Mouse (Mus musculus) stomach, postnatal 0 days (tissue): Measurements from ENCODE around the gene Nudt16l1. TPM values are rescaled to one million over a fixed set of nuclear protein-coding genes. Genes with fewer than 3 reads are reported as not detected.
A peak's percentile ranks its signal among the peaks of the same experiment; 100 is the strongest.

Experiments used
- ATAC-seq: fragments of 200-750 bp; cut with Nextera tagmentation; 2 replicates; pipeline ENCODE4 v1.8.0; 2017; ENCODE audit not compliant: low FRiP score, low TSS enrichment
- DNase-seq: peaks from one replicate; pipeline ENCODE4 v3.0.0-alpha.2; 2016; ENCODE audit warnings: low spot score
- H3K27ac ChIP-seq: fragments of 300-500 bp; sonication (generic); replicated peaks from 2 replicates; pipeline ENCODE4 v1.5.1; 2014; ENCODE audit warnings: mild to moderate bottlenecking, control low read depth
- H3K27me3 ChIP-seq: fragments of 300-500 bp; sonication (generic); 2 replicates; pipeline ENCODE4 v1.6.1; 2014; ENCODE audit warnings: low read length; ENCODE audit not compliant: control insufficient read depth, insufficient read depth
- H3K36me3 ChIP-seq: fragments of 300-500 bp; sonication (generic); 2 replicates; pipeline ENCODE4 v1.6.1; 2014; ENCODE audit warnings: low read length, mixed read lengths; ENCODE audit not compliant: control insufficient read depth, insufficient read depth
- H3K4me1 ChIP-seq: fragments of 300-500 bp; sonication (generic); replicated peaks from 2 replicates; pipeline ENCODE4 v1.6.1; 2014; ENCODE audit warnings: antibody characterized with exemption; ENCODE audit not compliant: control insufficient read depth, insufficient read depth
- H3K4me2 ChIP-seq: fragments of 300-500 bp; sonication (generic); replicated peaks from 2 replicates; pipeline ENCODE4 v1.6.1; 2014; ENCODE audit warnings: low read depth, mild to moderate bottlenecking, control low read depth, moderate library complexity
- H3K4me3 ChIP-seq: fragments of 300-500 bp; sonication (generic); 2 replicates; pipeline ENCODE4 v1.5.1; 2014; ENCODE audit warnings: low read depth, low read length, control low read depth
- H3K9ac ChIP-seq: fragments of 300-500 bp; sonication (generic); 2 replicates; pipeline ENCODE4 v1.6.1; 2014; ENCODE audit warnings: mild to moderate bottlenecking, low read length, control low read depth, mixed read lengths
- H3K9me3 ChIP-seq: fragments of 300-500 bp; sonication (generic); 2 replicates; pipeline ENCODE4 v1.6.1; 2016; ENCODE audit warnings: low read length; ENCODE audit not compliant: control insufficient read depth
- CTCF ChIP-seq: IDR thresholded peaks from 2 replicates; pipeline ENCODE4 v1.5.1; 2016; ENCODE audit warnings: antibody characterized with exemption, low read depth, mild to moderate bottlenecking, moderate library complexity
- EP300 ChIP-seq: optimal IDR thresholded peaks from 2 replicates; pipeline ENCODE3; 2016; ENCODE audit warnings: antibody characterized with exemption
- WGBS: fragments of 180-500 bp; shearing (Covaris S2); extraction: QIAGEN DNeasy Blood & Tissue Kit; methylation state at CpG from one replicate; pipeline ENCODE4 v1.1.7; 2014; 5-methylcytosine and 5-hydroxymethylcytosine counted together
- polyA plus RNA-seq: library from polyadenylated mRNA; unstranded; fragments of >200 nt; fragmentation: Nextera tagmentation; extraction: Ambion mirVana; gene quantifications from 2 replicates; pipeline ENCODE4 v1.2.1, GENCODE M21; 2015

Nudt16l1 gene
- polyA plus RNA-seq, 1 experiment from 2014 or later = 93.6 TPM

DNA sequence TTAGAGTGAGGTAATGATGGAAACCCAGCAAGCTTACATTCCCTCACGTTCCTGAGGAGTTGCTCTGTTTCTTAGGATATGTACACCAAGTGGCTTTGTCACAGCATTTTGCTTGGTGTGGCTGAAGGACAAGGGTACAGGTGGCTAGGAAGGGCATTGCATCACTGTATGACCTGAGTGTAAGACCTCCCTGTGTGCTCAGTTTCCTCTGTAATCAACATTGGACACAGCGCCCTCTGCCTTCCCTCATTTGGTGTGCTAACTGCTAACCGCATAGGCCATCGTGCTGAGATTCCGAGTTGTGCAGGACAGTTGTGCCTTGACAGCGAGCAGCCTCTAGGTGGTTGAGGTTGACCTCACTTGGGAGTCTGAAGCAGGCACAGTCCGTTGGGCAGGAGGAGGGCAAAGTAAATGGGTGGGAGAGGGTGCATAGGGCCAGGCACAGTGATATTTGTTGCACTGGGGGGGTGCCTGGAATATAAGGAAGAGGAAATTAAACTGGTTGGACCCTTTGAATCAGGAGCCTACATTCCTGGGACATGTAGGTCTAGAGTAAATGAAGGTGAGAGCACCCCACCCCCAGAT, 41.3 kb upstream of the Nudt16l1 start:
- H3K4me1 ChIP-seq = no peaks in the 10 kb centered on the region
- ATAC-seq (no peak; the same call in 1 of the 2 replicates), DNase-seq (no peak)
- no peaks in the 10 kb centered on the region for H3K9me3 ChIP-seq
- no peak overlapping the region for H3K9ac ChIP-seq
- no peaks in the 10 kb centered on the region for H3K36me3 ChIP-seq
- no peak overlapping the region for H3K27ac ChIP-seq
- WGBS = 66% methylated on average over 7 of the region's 7 CpGs
- H3K4me3 ChIP-seq = no peak overlapping the region
- no peak overlapping the region for H3K4me2 ChIP-seq
- H3K27me3 ChIP-seq = no peaks in the 10 kb centered on the region
- TF ChIP-seq CTCF (peak; percentile 37; the same call in 1 of the 2 replicates), EP300 (no peak)

DNA sequence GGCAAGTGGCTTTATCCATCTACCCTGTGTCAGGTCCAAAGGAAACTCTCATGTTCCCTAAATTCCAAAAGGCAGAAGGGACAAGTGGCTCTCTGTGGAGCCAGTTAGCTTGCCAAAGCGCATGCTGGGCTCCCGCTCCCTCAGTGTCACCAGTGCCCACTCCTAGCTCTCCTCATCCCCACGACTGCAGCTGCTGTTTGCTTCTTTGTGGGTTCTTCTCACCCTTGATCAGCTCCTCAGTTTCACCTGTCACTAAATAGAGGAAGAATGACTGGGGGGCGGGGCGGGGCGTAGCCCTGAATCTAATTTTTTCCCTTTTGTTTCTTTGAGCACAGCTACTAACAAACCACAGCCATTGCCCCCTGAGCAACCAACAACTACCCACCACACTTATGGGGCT, 39.7 kb upstream of the Nudt16l1 start:
- Histone ChIP-seq H3K4me3 (no peak overlapping the region), H3K27me3 (no peaks in the 10 kb centered on the region), H3K9me3 (no peaks in the 10 kb centered on the region), H3K4me2 (no peak overlapping the region), H3K9ac (no peak overlapping the region), H3K27ac (no peak overlapping the region), H3K36me3 (no peaks in the 10 kb centered on the region), H3K4me1 (no peaks in the 10 kb centered on the region)
- WGBS = 87% methylated on average over 6 of the region's 6 CpGs
- TF ChIP-seq EP300 (no peak), CTCF (no peak)
- DNase-seq (no peak), ATAC-seq (no peak)

DNA sequence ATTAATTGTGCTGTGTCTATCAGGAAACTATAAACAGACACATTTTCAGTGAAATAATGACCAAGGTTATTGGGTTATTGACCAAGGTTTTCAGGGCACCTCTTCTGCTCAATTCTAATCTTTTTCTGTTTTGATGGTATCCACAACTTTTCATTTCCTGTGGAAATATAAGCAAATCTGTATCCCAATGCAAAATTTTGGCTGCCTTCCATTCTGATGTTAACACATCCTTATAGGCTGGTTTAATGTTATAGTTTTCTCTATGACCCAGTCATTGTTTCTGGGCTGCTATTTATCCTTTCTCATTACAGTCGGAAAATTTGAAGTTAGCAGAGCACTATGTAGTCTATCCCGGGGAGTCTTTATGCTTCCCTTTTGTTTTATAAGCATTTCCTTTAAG, 38.9 kb upstream of the Nudt16l1 start:
- Histone ChIP-seq H3K4me1 (no peaks in the 10 kb centered on the region), H3K9me3 (no peaks in the 10 kb centered on the region), H3K9ac (no peak overlapping the region), H3K27ac (no peak overlapping the region), H3K4me3 (no peak overlapping the region), H3K36me3 (no peaks in the 10 kb centered on the region), H3K4me2 (no peak overlapping the region), H3K27me3 (no peaks in the 10 kb centered on the region)
- WGBS = 52% methylated on average over 2 of the region's 2 CpGs
- TF ChIP-seq CTCF (no peak), EP300 (no peak)
- ATAC-seq (no peak), DNase-seq (no peak)

DNA sequence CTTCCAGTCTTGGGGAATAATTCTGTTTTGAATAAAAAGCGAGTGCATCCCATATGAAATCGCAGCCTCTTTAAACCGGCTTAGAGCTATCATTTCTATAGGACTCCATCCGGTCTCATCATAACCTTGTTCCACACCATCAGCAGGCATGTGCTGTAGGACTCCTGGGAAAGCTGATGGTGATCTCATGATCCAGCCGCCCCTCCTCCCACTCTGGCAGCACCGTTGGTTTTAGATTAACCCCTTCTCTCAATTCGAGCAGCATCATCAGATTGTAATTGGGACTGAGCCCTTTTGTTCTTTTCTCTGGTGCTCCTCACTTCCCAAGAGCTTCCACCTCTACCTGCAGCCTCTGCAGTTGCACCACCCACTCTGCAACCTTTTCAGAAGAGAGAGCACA, 37.4 kb upstream of the Nudt16l1 start:
- Histone ChIP-seq H3K4me2 (no peak overlapping the region), H3K27me3 (no peaks in the 10 kb centered on the region), H3K4me3 (no peak overlapping the region), H3K9me3 (no peaks in the 10 kb centered on the region), H3K36me3 (no peaks in the 10 kb centered on the region), H3K9ac (no peak overlapping the region), H3K4me1 (no peaks in the 10 kb centered on the region), H3K27ac (no peak overlapping the region)
- DNase-seq (no peak), ATAC-seq (no peak)
- TF ChIP-seq CTCF (no peak), EP300 (no peak)
- WGBS = 62% methylated on average over 7 of the region's 7 CpGs

DNA sequence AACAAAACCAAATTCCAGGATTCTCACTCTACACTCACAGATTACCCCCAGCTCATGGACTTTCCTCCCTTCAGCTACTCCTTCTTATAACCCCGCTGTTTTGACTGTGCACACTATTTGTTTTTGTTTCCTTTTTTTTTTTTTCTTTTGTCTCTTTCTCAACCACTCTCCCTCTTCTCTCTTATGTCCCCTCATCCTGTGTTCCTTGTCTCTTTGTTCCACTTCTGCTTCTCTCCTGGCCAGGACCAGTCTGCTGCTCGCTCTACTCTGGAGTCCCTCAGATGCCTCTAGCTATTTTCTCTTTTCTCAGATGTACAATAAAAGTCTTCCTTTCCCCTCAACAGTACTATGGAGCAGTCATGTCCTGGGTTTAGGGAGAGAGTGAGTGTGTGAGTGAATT, 36.2 kb upstream of the Nudt16l1 start:
- no peak overlapping the region for H3K4me2 ChIP-seq
- H3K4me1 ChIP-seq = no peaks in the 10 kb centered on the region
- DNase-seq (no peak), ATAC-seq (no peak)
- no peak overlapping the region for H3K4me3 ChIP-seq
- WGBS = 86% methylated on average over 2 of the region's 2 CpGs
- H3K9me3 ChIP-seq = no peaks in the 10 kb centered on the region
- TF ChIP-seq EP300 (no peak), CTCF (no peak)
- H3K27me3 ChIP-seq = no peaks in the 10 kb centered on the region
- no peak overlapping the region for H3K9ac ChIP-seq
- no peak overlapping the region for H3K27ac ChIP-seq
- H3K36me3 ChIP-seq = 0 out of 2 replicates have a peak, but pooled peaks cover 1% of the 10 kb centered on the region

DNA sequence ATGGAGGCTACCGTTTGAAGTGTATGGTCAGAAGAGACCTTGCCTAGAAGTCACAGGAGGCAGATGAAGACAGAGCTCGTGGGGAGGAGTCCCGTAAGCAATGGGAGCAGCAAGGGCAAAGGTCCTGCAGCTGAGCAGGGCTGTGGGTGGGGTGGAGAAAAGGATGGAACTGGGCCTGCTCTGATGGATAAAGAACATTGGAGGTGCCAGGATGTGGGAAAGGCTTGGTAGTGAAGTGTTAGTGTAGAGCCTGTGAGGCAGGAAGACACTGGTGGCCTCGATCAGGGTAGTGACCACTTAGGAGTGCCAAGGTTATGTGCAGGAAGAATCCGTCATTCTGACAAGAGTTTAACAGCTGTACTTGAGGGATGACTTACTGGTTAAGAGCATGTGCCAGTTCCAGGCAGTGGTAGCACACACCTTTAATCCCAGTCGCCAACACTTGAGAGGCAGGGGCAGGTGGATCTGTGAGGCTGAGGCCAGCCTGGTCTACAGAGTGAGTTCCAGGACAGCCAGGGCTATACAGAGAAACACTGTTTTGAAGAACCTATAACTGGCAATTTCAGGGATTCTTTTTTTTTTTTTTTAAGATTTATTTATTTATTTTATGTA, 35.0 kb upstream of the Nudt16l1 start:
- DNase-seq = no peak
- H3K27me3 ChIP-seq = no peaks in the 10 kb centered on the region

More for the DNA sequence above, 35.0 kb upstream of the Nudt16l1 start:
- Histone ChIP-seq H3K4me2 (no peak overlapping the region), H3K27ac (no peak overlapping the region), H3K4me1 (no peaks in the 10 kb centered on the region), H3K9me3 (no peaks in the 10 kb centered on the region), H3K4me3 (no peak overlapping the region), H3K36me3 (0 out of 2 replicates have a peak, but pooled peaks cover 3% of the 10 kb centered on the region), H3K9ac (no peak overlapping the region)
- ATAC-seq = no peak
- 56% methylated on average over 6 of the region's 6 CpGs for WGBS
- no peak for TF ChIP-seq EP300
